Mouse (Mus musculus): ENCODE measurements around the gene Slc9a3r2.
"Not testable (repeated sequence)": the region's sequence is repeated elsewhere in the genome, so short reads cannot be mapped to it uniquely, and the experiment has no call there.

The Slc9a3r2 gene

DNA sequence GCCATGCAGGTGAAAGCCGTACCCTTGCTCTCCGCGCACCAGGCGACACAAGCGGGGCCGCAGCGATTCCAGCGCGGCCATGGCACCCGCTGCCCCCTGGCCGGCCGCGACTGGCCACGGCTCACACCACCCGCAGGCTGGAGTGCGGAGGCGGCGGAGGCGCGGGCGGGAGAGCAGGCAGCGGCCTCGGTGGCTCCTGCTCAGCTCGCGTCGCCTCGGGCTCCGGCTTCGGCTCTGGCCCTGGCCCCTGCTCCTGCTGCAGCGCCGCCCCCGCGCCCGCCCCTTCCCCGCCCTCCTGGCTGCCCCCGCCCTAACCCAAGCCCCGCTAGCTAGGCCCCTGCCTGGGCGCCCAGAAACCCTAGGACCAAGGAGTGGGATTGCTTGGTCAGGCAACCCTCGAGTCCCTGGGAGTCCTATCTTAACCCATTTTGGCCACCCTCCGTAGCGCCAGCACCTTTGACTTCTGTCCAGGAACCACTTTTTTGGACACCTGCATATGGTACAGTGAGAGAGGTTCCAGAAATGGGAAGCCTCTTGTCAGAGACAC lies at the start of gene Slc9a3r2:
Slc9a3r2 (minus strand) TSS at position 258 of the 547 bp plus-strand sequence.
- peak; percentile 36 for DNase-seq

- no peak for DNase-seq
Observed at GRCm38 (mm10) chr17:24699473-24699872, 49.3 kb upstream of the Slc9a3r2 start.

GRCm38 (mm10) chr17:24698715-24699114 lies 48.6 kb upstream of the Slc9a3r2 start:
- no peak for DNase-seq

- no peak for DNase-seq
Observed at GRCm38 (mm10) chr17:24697985-24698384, 47.9 kb upstream of the Slc9a3r2 start.

- peak; percentile 85 for DNase-seq
Observed at GRCm38 (mm10) chr17:24696011-24696697, 46.0 kb upstream of the Slc9a3r2 start, which contains the start of the genes Gfer and Noxo1. Gene Gfer (minus strand): TSS chr17:24696156. Gene Noxo1 (plus strand): TSS chr17:24696234.

GRCm38 (mm10) chr17:24695326-24696010 lies 45.3 kb upstream of the Slc9a3r2 start:
- no peak for DNase-seq

- no peak for DNase-seq
Observed at GRCm38 (mm10) chr17:24692385-24692784, 42.3 kb upstream of the Slc9a3r2 start.

DNA sequence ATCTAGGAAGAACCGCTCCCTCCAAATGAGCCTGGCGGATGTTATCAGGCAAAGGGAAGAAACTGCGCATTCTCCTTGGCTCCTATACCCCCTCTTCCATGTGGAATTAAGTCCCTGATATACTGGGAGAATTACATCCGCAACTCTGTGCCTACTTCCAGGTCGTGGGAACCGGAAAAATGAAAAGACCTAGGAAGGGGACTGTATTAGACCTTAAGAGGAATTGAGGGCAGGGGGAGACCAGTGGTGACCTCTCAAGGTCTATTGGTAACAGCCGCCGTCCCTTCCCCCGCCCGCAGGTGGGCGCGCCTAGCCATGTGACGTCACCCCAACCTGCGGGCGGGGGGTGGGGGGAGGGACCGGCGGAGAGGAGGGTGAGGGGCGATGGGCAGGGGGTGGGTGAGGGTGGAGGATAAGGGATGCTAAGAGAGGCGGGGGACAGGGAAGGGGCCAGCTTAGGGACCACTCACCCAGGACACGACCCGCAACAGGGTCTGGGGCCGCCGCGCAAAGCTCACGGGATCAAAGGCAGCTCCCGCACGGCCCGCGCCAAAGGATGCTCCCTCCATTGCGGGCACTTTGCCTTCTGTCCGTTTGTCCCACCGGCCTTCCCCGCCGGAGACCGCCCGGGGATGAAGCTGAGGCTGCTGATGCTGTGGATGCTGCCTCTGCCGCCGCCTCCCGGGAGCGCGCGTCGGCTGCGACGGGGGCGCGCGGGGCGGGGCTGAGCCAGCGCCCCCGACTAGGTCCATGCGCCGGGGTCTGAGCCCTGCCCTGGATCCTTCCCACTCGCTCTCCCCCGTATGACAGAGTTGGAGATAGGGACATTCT lies 39.3 kb upstream of the Slc9a3r2 start, which contains the start of gene Syngr3:
Syngr3 (minus strand) TSS at position 705 of the 831 bp plus-strand sequence.
- peak; percentile 57 for DNase-seq

DNA sequence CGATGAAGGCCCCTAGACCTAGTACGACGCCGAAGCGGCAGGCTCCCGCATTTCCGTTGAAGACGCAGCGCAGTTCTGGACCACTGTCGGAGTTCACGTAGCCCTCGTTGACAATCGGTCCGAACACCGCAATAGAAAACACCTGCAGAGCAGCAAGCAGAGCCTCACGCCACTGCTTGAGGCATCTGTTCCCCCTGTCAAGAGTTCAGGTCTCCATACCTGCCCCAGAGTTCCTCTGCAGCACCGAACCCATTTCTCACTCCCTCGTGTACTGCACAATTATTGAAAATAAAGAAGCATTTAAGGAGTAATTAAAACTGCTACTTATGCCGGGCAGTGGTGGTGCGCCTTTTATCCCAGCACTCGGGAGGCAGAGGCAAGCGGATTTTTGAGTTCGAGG lies 37.5 kb upstream of the Slc9a3r2 start:
- no peak for DNase-seq

- peak; percentile 32 for DNase-seq
Observed at GRCm38 (mm10) chr17:24687146-24687595, 37.0 kb upstream of the Slc9a3r2 start.

- DNase-seq = no peak
Observed at GRCm38 (mm10) chr17:24686514-24686913, 36.4 kb upstream of the Slc9a3r2 start.

- no peak for DNase-seq
Observed at GRCm38 (mm10) chr17:24677500-24678080, 27.5 kb upstream of the Slc9a3r2 start.

DNA sequence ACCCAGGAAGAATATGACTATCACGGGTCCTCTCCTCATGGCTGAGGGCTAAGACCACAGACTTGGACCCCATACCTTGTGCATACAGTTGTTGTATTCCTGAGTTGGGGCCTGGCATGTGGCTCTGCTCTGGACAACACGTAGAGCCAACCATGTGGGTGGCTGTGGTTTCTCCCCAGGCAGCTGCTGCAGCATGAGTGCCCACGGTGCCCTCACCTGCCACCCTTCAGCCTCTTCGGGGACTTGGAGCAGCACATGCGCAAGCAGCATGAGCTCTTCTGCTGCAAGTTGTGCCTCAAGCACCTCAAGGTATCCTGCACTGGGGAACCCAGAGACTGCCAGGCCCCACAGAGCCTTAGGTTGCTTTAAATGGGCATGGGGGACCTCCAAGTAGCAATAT lies 26.8 kb upstream of the Slc9a3r2 start:
- DNase-seq = no peak

- DNase-seq = peak; percentile 73
Observed at GRCm38 (mm10) chr17:24676187-24676586, 26.1 kb upstream of the Slc9a3r2 start.

GRCm38 (mm10) chr17:24674277-24674676 lies 24.1 kb upstream of the Slc9a3r2 start:
- DNase-seq = peak; percentile 41

- no peak for DNase-seq
Observed at GRCm38 (mm10) chr17:24672141-24672540, 22.0 kb upstream of the Slc9a3r2 start.

- no peak for DNase-seq
Observed at GRCm38 (mm10) chr17:24671346-24671745, 21.2 kb upstream of the Slc9a3r2 start.

DNA sequence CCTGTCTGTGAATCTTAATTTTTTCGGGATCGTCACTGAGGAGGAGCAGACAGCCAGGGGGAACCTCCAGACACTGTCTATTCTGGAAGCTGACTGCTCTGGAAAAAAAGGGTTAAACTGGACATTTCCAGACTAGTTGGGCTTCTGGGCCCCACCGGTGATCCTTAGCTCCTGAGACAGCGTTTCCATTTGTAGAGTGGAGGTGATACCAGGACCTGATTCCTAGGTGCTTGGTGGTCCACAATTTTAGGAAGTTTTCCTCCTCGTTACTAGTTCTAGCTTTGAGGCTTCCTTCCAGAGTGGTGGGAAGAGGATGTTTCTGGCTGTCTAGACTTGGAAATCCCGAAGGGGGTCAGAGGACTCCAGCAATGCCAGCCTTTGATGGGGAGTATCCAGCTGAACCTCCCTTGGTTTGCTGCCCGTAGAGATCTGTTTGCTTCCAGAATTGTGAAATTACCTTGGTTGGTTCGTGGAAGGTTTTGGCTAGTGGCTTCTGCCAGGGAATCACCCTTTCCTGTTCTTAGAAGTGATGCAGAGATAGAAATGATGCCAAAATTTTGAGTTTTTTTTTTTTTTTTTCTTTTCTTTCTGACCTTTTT lies 20.2 kb upstream of the Slc9a3r2 start:
- DNase-seq = no peak

DNA sequence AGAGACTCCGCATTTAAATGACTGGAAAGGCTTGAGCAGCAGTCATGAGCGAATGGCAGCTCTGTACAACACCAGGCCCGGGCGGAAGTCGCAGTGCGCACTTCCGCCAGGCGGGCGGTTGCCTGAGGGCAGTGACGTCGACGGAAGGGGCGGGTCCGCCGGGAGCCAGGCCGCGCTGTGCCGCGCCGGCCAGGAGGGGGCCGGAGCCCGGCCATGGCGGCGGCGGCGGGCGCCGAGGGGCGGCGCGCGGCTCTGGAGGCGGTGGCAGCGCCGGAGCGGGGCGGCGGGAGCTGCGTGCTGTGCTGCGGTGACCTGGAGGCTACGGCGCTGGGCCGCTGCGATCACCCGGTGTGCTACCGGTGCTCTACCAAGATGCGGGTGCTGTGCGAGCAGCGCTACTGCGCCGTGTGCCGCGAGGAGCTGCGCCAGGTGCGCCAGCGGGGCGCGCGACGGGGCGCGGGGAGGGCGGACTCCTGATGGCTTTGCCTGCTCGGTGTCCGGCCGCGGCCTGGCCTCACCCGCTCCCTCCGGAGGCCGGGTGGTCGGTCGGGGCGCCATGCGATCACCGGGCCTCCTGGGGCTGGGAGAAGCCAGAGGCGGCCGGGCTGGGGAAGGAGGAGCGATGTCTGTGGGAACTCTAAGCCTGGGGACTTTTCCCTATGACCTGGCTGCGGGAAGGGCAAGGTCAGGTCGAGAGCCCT lies 19.6 kb upstream of the Slc9a3r2 start, which contains the start of gene Zfp598:
Zfp598 (plus strand) TSS at position 143 of the 701 bp plus-strand sequence.
- peak; percentile 94 for DNase-seq

DNA sequence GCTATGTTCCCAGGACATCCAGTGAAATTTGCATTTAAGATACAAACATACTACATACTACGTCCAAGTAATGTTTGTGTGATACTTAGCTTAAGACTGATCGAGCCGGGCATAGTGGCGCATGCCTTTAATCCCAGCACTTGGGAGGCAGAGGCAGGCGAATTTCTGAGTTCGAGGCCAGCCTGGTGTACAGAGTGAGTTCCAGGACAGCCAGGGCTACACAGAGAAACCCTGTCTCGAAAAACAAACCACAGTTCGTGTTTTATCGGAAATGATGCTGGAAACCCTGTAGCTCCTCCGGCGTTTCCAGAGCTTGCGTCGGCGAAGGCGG lies 19.1 kb upstream of the Slc9a3r2 start:
- not testable (repeated sequence) for DNase-seq

- DNase-seq = no peak
Observed at GRCm38 (mm10) chr17:24667416-24667815, 17.3 kb upstream of the Slc9a3r2 start.

Data from right cerebral cortex, postnatal 14 days (tissue).